Mouse (Mus musculus) liver, adult 2 months (tissue): ENCODE results near the gene Drg1.
"Not testable (repeated sequence)": the region's sequence is repeated elsewhere in the genome, so short reads cannot be mapped to it uniquely, and the experiment has no call there.

Source experiments
- CTCF ChIP-seq: fragments of 200-500 bp; IDR thresholded peaks from 2 replicates; pipeline ENCODE4 v1.5.1; 2011; ENCODE audit warnings: low read depth, low read length, control low read depth
- POLR2A ChIP-seq: fragments of 200-500 bp; IDR thresholded peaks from 2 replicates; pipeline ENCODE4 v1.6.1; 2011; ENCODE audit warnings: low read length, control low read depth; ENCODE audit not compliant: insufficient read depth; ENCODE audit errors: extremely low read depth

DNA sequence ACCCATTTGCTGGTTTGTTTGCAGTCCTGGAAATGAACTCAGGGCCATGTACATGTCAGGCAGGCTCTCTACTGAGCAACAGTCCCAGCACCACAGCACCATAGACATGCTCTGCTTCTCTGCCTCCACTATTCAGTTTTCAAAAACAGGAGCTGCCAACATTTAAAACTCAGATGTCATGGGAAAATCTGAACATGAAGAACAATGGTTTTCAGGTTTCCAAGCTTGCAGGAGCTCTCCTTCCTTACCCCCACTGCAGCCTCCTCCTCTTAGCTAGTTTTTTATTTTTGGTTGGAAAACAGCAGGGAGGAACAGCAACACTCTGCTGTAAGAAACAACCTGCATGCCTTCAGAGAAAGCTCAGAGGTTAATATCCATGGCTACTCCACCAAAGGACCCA is 99.9 kb downstream of the Drg1 start:
- not testable (repeated sequence) for TF ChIP-seq CTCF, POLR2A
